Mouse (Mus musculus): Measurements from ENCODE around the gene Top2a.
A peak's percentile ranks its signal among the peaks of the same experiment; 100 is the strongest.

Gene Top2a

DNA sequence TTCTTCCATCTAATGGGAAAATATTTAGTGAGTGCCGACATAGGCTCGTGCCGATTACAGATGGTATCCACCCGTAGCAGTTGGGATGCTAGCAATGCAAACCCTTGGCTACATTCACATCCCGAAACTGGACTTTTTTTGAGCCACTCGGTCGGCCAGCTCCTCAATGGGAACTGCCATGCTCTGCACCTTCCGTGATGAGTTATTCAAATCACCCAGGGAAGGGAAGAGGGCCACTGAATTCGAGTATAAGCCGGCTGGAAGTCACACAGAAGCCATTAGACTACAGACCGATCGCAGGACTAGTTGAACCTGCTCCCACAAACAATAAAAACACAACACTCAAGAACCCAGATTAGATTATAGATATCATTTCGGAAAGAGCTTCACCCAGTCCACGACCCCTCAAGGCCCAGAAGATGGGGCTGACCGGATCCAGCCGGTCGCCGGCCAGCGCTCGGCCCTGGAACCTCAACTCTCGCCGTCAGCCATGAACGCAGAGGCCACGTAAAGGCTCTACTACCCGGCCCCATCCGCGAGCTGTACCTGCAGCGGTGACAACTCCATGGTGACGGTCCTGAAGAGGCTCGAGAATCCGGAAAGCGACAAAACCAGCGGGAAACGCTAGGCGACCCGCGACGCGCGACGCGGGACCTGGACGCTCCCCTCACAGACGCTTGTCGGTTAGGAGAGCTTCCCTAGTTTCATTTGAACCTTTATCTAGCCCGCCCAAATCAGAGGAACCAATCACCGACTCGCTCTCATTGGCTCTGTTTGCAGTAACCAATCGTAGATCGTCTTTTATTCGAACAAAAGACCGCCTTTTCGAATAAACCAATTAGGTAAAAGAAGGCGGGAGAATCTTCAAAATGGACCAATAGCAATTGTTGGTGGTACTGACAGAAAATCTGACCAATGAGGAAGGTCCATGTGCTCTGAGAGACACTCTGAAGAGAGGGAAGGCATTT, at the start of gene Top2a:
Gene Top2a (minus strand): TSS at position 690 of the 968 bp plus-strand sequence.
- peak; percentile 95 for DNase-seq

DNA sequence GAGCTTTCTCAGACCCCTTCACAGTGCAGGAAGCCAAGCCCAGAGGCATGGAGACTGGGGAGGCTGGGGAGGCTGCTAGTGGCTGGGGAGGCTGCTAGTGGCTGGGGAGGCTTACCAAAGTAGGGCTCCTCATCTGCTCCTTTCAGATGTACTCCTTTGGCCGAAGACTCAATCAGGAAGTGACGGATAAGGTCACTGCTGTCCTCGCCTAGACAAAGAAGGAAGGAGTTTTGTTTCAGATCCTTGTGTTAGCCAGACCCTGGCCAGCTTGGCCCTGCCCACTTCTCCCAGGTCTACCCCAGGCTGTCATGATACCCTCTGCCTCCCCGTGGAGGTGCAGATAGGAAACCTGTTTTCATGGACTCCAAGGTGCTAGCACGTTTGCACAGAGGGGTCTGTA, 49.8 kb upstream of the Top2a start:
- no peak for DNase-seq

GRCm38 (mm10) chr11:99071866-99072265, 47.9 kb upstream of the Top2a start:
- peak; percentile 88 for DNase-seq

- no peak for DNase-seq
Observed at GRCm38 (mm10) chr11:99068455-99068854, 44.5 kb upstream of the Top2a start.

DNA sequence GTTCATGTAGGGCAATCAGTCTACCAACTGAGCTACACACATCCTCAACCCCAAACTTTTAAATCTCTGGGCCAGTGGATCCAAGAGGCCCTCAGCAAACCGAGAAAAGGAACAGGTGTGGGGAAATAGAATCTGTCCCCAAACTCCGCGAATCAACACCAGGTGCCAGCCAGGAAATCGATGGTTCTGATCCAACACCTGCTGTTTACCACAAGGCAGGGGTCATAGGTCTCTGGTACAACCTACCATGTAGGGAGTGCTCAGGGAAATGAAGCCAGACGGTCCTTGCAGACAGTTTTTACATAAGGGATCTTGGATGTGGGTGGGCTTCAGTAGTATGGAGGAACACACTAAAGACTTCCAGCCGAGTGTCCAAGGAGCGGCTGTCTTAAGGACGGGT, 43.6 kb upstream of the Top2a start:
- DNase-seq: no peak

- DNase-seq: peak; percentile 91
Observed at GRCm38 (mm10) chr11:99065979-99066378, 42.0 kb upstream of the Top2a start.

- no peak for DNase-seq
Observed at GRCm38 (mm10) chr11:99065353-99065752, 41.4 kb upstream of the Top2a start.

DNA sequence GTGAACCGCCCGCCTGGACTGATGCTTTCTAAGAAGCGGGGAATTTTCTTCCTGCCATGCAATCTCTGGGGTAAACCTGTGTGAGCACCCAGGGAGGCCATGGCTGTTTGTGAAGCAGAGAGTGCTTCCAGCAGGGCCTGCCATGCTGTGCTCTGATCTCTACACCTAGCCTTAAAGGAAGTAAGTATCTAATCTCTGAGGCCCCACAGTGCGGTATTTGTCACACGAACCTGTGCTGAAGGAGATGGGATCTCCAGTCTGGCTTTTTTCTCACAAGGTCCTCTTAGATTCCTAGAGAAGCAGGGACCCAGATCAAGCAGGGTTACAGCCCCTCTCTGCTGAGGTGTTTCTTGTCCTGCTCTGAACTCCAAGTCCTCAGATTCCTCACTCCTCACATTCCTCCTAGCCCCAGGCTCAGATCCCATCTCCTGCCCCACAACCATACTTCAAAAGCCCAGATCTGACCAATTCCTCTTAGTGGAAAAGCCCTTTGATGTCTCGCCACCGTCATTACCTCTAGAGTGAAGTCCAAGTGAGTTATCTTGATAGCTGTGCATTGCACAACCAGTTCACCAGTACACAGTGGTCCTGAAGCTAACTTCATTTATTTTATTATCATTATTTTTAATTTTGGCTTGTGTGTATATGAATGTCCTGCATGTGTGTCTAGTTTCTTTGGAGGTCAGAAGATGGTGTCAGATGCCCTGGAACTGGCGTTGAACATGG, 39.6 kb upstream of the Top2a start:
- no peak for DNase-seq

- DNase-seq: no peak
Observed at GRCm38 (mm10) chr11:99062661-99063060, 38.7 kb upstream of the Top2a start.

DNA sequence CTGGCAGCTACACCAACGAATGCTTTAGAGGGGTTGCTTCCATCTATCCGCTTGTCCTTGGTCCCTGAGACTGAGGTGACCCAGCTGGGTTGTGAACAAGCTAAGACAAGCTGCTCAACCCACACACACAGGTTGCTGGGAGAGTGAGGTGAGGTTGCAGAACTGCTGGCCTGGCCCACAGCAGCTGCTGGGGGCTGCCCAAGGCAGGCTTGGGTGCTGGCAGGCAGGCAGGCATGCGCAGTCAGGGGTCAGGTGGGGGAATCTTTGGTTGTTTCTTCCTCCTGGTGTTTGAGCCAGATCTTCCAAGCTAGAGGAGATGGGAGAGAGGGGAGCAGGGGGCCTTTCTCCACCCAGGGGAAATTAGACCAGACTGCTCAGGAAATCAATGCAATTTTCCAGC, 36.4 kb upstream of the Top2a start:
- no peak for DNase-seq

DNA sequence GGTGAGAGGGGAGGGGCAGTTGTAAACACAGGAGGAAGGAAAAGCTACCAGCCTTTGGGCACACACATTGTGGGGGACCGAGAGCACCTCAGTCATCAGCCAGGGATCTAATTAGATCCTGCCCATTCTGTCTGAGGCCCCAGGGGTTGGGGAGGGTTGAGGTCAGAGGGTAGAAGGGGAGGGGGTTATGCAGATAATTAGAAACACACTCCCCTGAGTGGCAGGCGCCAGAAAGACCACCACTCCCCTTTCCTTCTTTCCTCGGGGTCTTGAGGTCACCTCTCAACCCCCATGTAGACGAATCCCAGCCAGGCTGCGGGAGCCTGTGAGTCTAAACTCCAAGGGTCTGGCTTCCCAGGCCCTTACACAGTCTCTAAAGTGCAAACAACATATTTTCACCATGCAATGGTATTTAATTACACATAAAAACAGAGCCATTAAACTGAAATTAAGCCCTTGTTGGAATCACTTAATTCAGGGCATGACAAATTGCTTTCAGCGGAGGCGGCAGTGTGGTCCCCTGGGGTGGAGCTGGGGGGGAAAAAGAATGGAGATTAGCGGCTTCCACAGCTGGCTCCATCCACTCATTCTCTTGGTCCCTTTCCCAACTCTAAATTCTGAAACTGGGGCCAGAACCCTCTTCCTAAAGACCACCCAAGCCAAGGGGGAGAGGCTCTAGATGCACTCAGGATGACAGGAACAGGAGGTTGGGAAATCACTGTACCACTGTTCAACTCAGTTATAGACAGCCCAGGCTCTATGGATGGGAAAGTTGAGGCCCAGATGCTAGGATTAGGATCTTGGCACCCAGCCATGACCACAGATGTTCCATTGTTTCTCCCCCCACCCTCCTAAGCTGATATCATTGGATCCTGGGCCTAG, 31.8 kb upstream of the Top2a start:
- DNase-seq: peak; percentile 86

- no peak for DNase-seq
Observed at GRCm38 (mm10) chr11:99055143-99055542, 31.2 kb upstream of the Top2a start.

GRCm38 (mm10) chr11:99047643-99048042, 23.7 kb upstream of the Top2a start:
- no peak for DNase-seq

DNA sequence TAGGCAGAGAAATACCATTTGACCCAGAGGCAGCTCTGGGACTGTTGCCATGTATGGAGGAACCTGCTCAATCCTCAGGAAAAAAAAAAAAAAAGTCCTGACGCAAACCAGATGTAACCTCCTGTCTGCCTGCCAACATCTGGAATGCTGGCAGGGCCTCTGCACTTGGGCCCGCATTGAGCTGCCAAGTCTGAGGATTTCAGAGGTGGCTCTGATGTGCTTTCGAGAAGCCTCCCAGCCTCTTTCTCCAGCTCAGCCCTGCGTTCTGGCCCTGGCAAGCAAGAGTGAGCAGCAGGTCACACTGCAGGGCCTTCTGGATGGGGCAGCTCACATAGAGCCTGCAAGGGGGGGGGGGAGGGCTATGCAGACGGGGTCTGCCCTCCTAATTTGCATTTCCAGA, 23.1 kb upstream of the Top2a start:
- peak; percentile 65 for DNase-seq

- no peak for DNase-seq
Observed at GRCm38 (mm10) chr11:99045159-99045889, 21.3 kb upstream of the Top2a start.

DNA sequence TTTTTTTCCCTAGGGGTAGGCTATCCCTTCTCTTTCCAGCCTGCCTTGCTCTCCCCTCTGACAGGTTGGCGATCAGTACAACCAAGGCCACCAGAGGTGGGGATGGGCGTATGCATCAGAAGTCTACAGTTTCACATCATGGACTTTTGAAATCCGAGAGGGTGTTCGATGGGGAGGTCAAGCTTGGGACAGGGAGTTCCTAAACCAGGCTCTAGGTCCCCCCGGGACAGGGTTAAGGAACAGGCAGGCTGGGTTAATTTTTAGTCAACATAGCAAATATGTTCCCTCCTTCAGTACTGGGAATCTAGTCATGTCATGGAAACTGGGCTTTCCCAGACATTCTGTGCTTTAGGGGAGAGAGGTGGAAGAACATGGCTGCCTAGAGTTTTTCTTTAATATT, 20.3 kb upstream of the Top2a start:
- DNase-seq: no peak

DNA sequence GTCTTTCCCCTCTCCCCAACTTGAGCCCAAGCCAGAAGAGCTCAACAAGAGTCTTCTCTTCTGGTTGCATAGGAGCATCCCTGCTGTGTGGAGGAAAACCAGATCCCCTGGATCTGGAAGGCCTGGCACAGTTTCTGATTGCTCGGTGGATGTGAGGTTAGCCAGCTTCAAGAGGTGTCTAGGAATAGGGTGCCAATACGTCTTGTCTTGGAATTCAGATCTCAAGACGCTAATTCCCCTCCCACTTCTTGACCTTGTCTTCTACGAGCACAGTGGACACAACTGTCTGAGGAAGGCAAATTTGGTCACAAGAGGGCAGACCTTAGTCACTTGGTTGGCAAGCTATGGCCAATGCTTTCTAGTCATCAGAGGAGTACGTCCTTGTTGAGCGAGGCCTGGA, 19.6 kb upstream of the Top2a start:
- DNase-seq: no peak

DNA sequence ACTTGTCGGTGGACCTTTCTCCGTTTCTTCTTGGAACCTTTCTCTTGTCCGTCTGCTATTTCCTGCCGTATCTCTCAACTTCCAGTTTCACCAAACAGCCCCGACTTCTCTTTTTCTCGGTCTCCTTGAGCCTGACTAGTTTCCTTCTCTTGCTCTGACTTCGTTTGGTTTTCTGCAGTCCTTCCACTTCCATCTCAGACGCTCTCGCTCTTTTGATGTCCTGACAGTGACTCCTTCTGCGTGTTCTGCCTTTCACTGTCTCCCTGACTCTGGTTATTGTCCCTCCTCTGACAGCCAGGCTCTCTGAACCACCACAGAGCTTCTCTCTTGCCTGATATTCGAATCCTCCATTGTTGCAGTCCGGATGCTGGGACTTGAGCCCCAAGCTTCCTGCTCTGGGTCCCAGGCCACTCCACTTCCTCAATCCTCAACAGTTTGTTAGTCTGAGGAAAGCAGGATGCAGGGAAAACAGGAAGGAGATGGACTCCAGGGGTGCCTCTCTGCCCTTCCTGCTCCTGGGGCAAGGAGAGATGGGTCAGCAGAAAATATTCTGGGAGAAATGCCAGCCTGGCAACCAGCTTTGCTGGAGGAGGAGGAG, 18.9 kb upstream of the Top2a start:
- no peak for DNase-seq

- no peak for DNase-seq
Observed at GRCm38 (mm10) chr11:99041841-99042780, 18.1 kb upstream of the Top2a start.

- DNase-seq: peak; percentile 93
Observed at GRCm38 (mm10) chr11:99041051-99041729, 17.2 kb upstream of the Top2a start, which contains the start of gene Igfbp4. TSS of gene Igfbp4 (plus strand) at chr11:99041244.

All from embryo, embryonic 11 days (tissue).